Mouse (Mus musculus) thymus, postnatal 36 days (tissue): Measurements from ENCODE around the gene Sim1.

ENCODE experiments used
- DNase-seq, 2 experiments: peaks; one replicate each; pipeline ENCODE4 v3.0.0; 2022; ENCODE audit warnings: mixed read lengths in 2 of 2

Sim1 gene

GRCm38 (mm10) chr10:50901601-50902475 lies 7.3 kb downstream of the Sim1 start:
- no peak for DNase-seq

GRCm38 (mm10) chr10:50902741-50903715 lies 8.5 kb downstream of the Sim1 start:
- DNase-seq = no peak

GRCm38 (mm10) chr10:50903846-50904763 lies 9.6 kb downstream of the Sim1 start:
- DNase-seq = no peak

GRCm38 (mm10) chr10:50904764-50905701 lies 10.5 kb downstream of the Sim1 start:
- no peak for DNase-seq

GRCm38 (mm10) chr10:50910400-50910799 lies 15.8 kb downstream of the Sim1 start:
- DNase-seq = no peak

- DNase-seq = no peak
Measured at GRCm38 (mm10) chr10:50910861-50911410, 16.4 kb downstream of the Sim1 start.

- no peak for DNase-seq
Measured at GRCm38 (mm10) chr10:50915607-50916006, 21.1 kb downstream of the Sim1 start.

- no peak for DNase-seq
Measured at GRCm38 (mm10) chr10:50929281-50929680, 34.7 kb downstream of the Sim1 start.

GRCm38 (mm10) chr10:50935673-50936072 lies 41.1 kb downstream of the Sim1 start:
- DNase-seq = no peak

GRCm38 (mm10) chr10:50973625-50974024 lies 79.1 kb downstream of the Sim1 start:
- DNase-seq = no peak

GRCm38 (mm10) chr10:50981849-50982248 lies 87.3 kb downstream of the Sim1 start:
- no peak for DNase-seq

- no peak for DNase-seq
Measured at GRCm38 (mm10) chr10:50983620-50984019, 89.1 kb downstream of the Sim1 start.

GRCm38 (mm10) chr10:51007798-51008197 lies 113.2 kb downstream of the Sim1 start:
- no peak for DNase-seq

- no peak for DNase-seq
Measured at GRCm38 (mm10) chr10:51011391-51012150, 117.0 kb downstream of the Sim1 start.

GRCm38 (mm10) chr10:51014901-51015300 lies 120.3 kb downstream of the Sim1 start:
- no peak for DNase-seq

- DNase-seq = no peak
Measured at GRCm38 (mm10) chr10:51015362-51015761, 120.8 kb downstream of the Sim1 start.

GRCm38 (mm10) chr10:51023308-51024279 lies 129.0 kb downstream of the Sim1 start:
- DNase-seq = no peak
